Mouse (Mus musculus) stomach, embryonic 14.5 days (tissue): Measurements from ENCODE around the gene S100a3. TPM values are rescaled to one million over a fixed set of nuclear protein-coding genes. Genes with fewer than 3 reads are reported as not detected.

Experiments
- ATAC-seq: fragments of 200-750 bp; cut with Nextera tagmentation; 2 replicates; pipeline ENCODE4 v1.8.0; 2017; ENCODE audit warnings: low read depth, moderate TSS enrichment; ENCODE audit not compliant: insufficient number of reproducible peaks, insufficient read depth, low FRiP score
- H3K27ac ChIP-seq: fragments of 300-500 bp; sonication (generic); 2 replicates; pipeline ENCODE4 v1.5.1; 2014; ENCODE audit warnings: mild to moderate bottlenecking, low read length, moderate library complexity, mixed read lengths
- H3K27me3 ChIP-seq: fragments of 300-500 bp; sonication (generic); 2 replicates; pipeline ENCODE4 v1.6.1; 2014; ENCODE audit warnings: low read length, control low read depth, mixed read lengths; ENCODE audit not compliant: control insufficient read depth, insufficient read depth
- H3K36me3 ChIP-seq: fragments of 300-500 bp; sonication (generic); 2 replicates; pipeline ENCODE4 v1.6.1; 2014; ENCODE audit warnings: mild to moderate bottlenecking, control low read depth, low read length, moderate library complexity, mixed read lengths; ENCODE audit not compliant: control insufficient read depth, insufficient read depth
- H3K4me1 ChIP-seq: fragments of 300-500 bp; sonication (generic); 2 replicates; pipeline ENCODE4 v1.6.1; 2014; ENCODE audit warnings: low read length, control low read depth, mixed read lengths; ENCODE audit not compliant: control insufficient read depth, insufficient read depth
- H3K4me2 ChIP-seq: fragments of 300-500 bp; sonication (generic); replicated peaks from 2 replicates; pipeline ENCODE4 v1.6.1; 2014; ENCODE audit warnings: low read depth, low read length, control low read depth
- H3K4me3 ChIP-seq: fragments of 300-500 bp; sonication (generic); 2 replicates; pipeline ENCODE4 v1.5.1; 2014; ENCODE audit warnings: low read depth, low read length, control low read depth
- H3K9ac ChIP-seq: fragments of 300-500 bp; sonication (generic); replicated peaks from 2 replicates; pipeline ENCODE4 v1.6.1; 2014; ENCODE audit warnings: low read depth, mild to moderate bottlenecking, control low read depth, low read length, moderate library complexity, mixed read lengths
- H3K9me3 ChIP-seq: fragments of 300-500 bp; sonication (generic); 2 replicates; pipeline ENCODE4 v1.6.1; 2016; ENCODE audit warnings: low read depth, low read length, control low read depth; ENCODE audit not compliant: control insufficient read depth
- WGBS: fragments of 180-500 bp; shearing (Covaris S2); extraction: QIAGEN DNeasy Blood & Tissue Kit; methylation state at CpG from one replicate; pipeline ENCODE4 v1.1.7; 2014; 5-methylcytosine and 5-hydroxymethylcytosine counted together
- polyA plus RNA-seq: library from polyadenylated mRNA; unstranded; fragments of >200 nt; fragmentation: Nextera tagmentation; extraction: Ambion mirVana; gene quantifications from 2 replicates; pipeline ENCODE4 v1.2.1, GENCODE M21; 2014

S100a3 gene
- polyA plus RNA-seq, 1 experiment from 2014 or later = 0.42 TPM

- peaks cover 17% of the 10 kb centered on the region for H3K4me1 ChIP-seq
- H3K4me2 ChIP-seq = no peak overlapping the region
- 85% methylated on average over 6 of the region's 6 CpGs for WGBS
- ATAC-seq = no peak
- H3K4me3 ChIP-seq = no peak overlapping the region
- H3K27ac ChIP-seq = no peak overlapping the region
- no peaks in the 10 kb centered on the region for H3K27me3 ChIP-seq
- no peaks in the 10 kb centered on the region for H3K36me3 ChIP-seq
- no peak overlapping the region for H3K9ac ChIP-seq
- no peaks in the 10 kb centered on the region for H3K9me3 ChIP-seq
Observed at GRCm38 (mm10) chr3:90600036-90600435, 39.7 kb downstream of the S100a3 start.

GRCm38 (mm10) chr3:90600458-90601195, 40.2 kb downstream of the S100a3 start:
- no peak overlapping the region for H3K4me3 ChIP-seq
- peaks cover 21% of the 10 kb centered on the region for H3K4me1 ChIP-seq
- H3K4me2 ChIP-seq = no peak overlapping the region
- H3K27me3 ChIP-seq = no peaks in the 10 kb centered on the region
- no peak overlapping the region for H3K9ac ChIP-seq
- H3K9me3 ChIP-seq = no peaks in the 10 kb centered on the region
- H3K36me3 ChIP-seq = no peaks in the 10 kb centered on the region
- WGBS = 79% methylated on average over 8 of the region's 8 CpGs
- ATAC-seq = no peak
- H3K27ac ChIP-seq = peak overlapping the region; percentile 6; the same call in 1 of the 2 replicates

GRCm38 (mm10) chr3:90601486-90602110, 41.2 kb downstream of the S100a3 start, which contains the start of gene Gm42674:
Gm42674 (plus strand) TSS chr3:90601904.
- 73% methylated on average over 11 of the region's 11 CpGs for WGBS
- H3K27me3 ChIP-seq = no peaks in the 10 kb centered on the region
- no peak for ATAC-seq
- no peak within 1 kb of the TSS for H3K4me2 ChIP-seq
- peaks cover 25% of the 10 kb centered on the region for H3K4me1 ChIP-seq
- no peak within 1 kb of the TSS for H3K4me3 ChIP-seq
- H3K9ac ChIP-seq = no peak within 1 kb of the TSS
- peak within 1 kb of the TSS; percentile 6; the same call in 1 of the 2 replicates for H3K27ac ChIP-seq
- H3K9me3 ChIP-seq = no peaks in the 10 kb centered on the region
- H3K36me3 ChIP-seq = no peaks in the 10 kb centered on the region

- no peaks in the 10 kb centered on the region for H3K27me3 ChIP-seq
- 44% methylated on average over 3 of the region's 3 CpGs for WGBS
- H3K4me1 ChIP-seq = peaks cover 25% of the 10 kb centered on the region
- ATAC-seq = no peak
- no peak within 1 kb of the TSS for H3K4me2 ChIP-seq
- no peak within 1 kb of the TSS for H3K4me3 ChIP-seq
- H3K9me3 ChIP-seq = no peaks in the 10 kb centered on the region
- peak within 1 kb of the TSS; percentile 91 for H3K27ac ChIP-seq
- no peaks in the 10 kb centered on the region for H3K36me3 ChIP-seq
- H3K9ac ChIP-seq = no peak within 1 kb of the TSS
Observed at GRCm38 (mm10) chr3:90603623-90604022, 43.2 kb downstream of the S100a3 start, which contains the start of gene S100a4. S100a4 (plus strand) TSS chr3:90603771.

GRCm38 (mm10) chr3:90604416-90604815, 44.0 kb downstream of the S100a3 start:
- Histone ChIP-seq H3K4me2 (no peak overlapping the region), H3K27ac (peak overlapping the region; percentile 91), H3K4me1 (peaks cover 25% of the 10 kb centered on the region), H3K36me3 (no peaks in the 10 kb centered on the region), H3K9ac (no peak overlapping the region), H3K4me3 (no peak overlapping the region), H3K27me3 (no peaks in the 10 kb centered on the region), H3K9me3 (no peaks in the 10 kb centered on the region)
- 15% methylated on average over 4 of the region's 4 CpGs for WGBS
- ATAC-seq = peak; percentile 80

GRCm38 (mm10) chr3:90605049-90605448, 44.7 kb downstream of the S100a3 start:
- Histone ChIP-seq H3K9me3 (no peaks in the 10 kb centered on the region), H3K4me1 (peaks cover 25% of the 10 kb centered on the region), H3K27ac (peak overlapping the region; percentile 91), H3K4me3 (no peak overlapping the region), H3K27me3 (no peaks in the 10 kb centered on the region), H3K9ac (no peak overlapping the region), H3K4me2 (no peak overlapping the region), H3K36me3 (no peaks in the 10 kb centered on the region)
- WGBS = 73% methylated on average over 3 of the region's 3 CpGs
- ATAC-seq = no peak

- Histone ChIP-seq H3K4me1 (peaks cover 25% of the 10 kb centered on the region), H3K36me3 (no peaks in the 10 kb centered on the region), H3K27ac (peak overlapping the region; percentile 91), H3K4me2 (no peak overlapping the region), H3K9me3 (no peaks in the 10 kb centered on the region), H3K27me3 (no peaks in the 10 kb centered on the region), H3K4me3 (no peak overlapping the region), H3K9ac (no peak overlapping the region)
- 75% methylated on average over 2 of the region's 2 CpGs for WGBS
- ATAC-seq = no peak
Observed at GRCm38 (mm10) chr3:90605736-90606135, 45.4 kb downstream of the S100a3 start.

- peak overlapping the region; percentile 91 for H3K27ac ChIP-seq
- H3K9ac ChIP-seq = no peak overlapping the region
- H3K4me1 ChIP-seq = peaks cover 25% of the 10 kb centered on the region
- peak; percentile 38; the same call in 1 of the 2 replicates for ATAC-seq
- 63% methylated on average over 6 of the region's 6 CpGs for WGBS
- no peak overlapping the region for H3K4me3 ChIP-seq
- no peaks in the 10 kb centered on the region for H3K27me3 ChIP-seq
- H3K4me2 ChIP-seq = no peak overlapping the region
- no peaks in the 10 kb centered on the region for H3K9me3 ChIP-seq
- no peaks in the 10 kb centered on the region for H3K36me3 ChIP-seq
Observed at GRCm38 (mm10) chr3:90606185-90606584, 45.8 kb downstream of the S100a3 start.
